Mouse (Mus musculus) regulatory T cell (primary cell): ENCODE measurements at regions not wholly inside any gene's neighbourhood (a gene's known extent, or its start where the extent isn't known, plus 50 kb on each side); places are given as distances from the start of the nearest gene placed in this dataset.
"Not testable (repeated sequence)": the region's sequence is repeated elsewhere in the genome, so short reads cannot be mapped to it uniquely, and the experiment has no call there.

Experiments used
- in situ Hi-C: fragments of 300-600 bp; cut with MboI, MseI; formaldehyde crosslinking; loops from one replicate; pipeline ENCODE4 v1.15.1; 2025; ENCODE audit warnings: high pct_unique_total_duplicates

DNA sequence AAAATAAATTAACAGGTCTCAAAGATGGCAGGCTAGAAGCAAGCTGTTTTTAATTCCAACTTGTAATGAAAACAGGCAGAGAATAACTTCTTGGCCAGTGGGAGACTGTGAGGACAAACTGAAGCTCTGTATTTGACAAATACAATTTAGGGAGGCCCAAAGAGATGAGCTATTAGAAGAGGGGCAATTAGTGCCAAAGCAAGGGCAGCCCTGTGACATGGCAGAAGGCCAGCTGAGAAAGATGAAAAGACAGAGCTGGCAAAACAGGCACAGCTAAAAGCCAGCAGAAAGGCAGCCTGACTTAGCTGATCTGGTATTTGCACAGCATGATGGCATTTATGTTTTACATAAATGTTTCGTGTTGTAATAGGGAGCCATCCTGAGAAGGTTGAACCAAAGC, 175.0 kb upstream of the Ngly1 start:
- in situ Hi-C loops, result no loop called here

DNA sequence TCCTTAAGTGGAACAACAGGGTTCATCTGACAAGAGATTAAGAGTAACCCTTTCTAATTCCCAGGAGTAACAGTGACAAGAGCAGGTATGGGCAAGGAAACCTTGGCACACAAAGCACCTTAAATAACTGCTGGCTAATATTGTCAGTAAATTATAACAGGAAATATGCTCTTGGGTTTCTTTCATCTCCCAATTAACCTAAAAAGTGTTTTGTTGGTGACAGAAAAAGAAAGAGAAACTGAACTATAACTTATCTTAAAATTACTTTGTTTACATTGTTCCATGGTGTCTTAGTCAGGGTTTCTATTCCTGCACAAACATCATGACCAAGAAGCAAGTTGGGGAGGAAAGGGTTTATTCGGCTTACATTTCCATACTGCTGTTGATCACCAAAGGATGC, 170.0 kb upstream of the Ngly1 start:
- in situ Hi-C loops, result no loop called here

DNA sequence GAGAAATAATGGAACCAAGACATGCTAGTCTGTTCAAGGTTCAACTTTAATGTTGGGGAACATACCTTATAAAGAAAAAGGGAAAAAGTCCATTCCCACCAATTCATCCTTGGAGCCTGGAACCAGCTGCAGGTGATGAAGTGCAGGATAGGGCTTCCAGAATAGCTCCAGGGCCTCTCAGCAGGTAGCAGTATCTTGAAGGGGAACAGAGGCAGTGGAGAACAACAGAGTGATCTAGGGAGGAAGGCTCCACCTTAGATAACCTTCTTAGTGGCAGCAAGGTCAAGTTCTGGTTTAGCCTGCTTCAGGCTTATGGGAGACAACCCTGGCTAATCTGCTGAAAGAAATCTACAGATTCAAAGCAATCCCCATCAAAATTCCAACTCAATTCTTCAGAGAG, 161.8 kb upstream of the Ngly1 start:
- in situ Hi-C loops, result not testable (repeated sequence)

DNA sequence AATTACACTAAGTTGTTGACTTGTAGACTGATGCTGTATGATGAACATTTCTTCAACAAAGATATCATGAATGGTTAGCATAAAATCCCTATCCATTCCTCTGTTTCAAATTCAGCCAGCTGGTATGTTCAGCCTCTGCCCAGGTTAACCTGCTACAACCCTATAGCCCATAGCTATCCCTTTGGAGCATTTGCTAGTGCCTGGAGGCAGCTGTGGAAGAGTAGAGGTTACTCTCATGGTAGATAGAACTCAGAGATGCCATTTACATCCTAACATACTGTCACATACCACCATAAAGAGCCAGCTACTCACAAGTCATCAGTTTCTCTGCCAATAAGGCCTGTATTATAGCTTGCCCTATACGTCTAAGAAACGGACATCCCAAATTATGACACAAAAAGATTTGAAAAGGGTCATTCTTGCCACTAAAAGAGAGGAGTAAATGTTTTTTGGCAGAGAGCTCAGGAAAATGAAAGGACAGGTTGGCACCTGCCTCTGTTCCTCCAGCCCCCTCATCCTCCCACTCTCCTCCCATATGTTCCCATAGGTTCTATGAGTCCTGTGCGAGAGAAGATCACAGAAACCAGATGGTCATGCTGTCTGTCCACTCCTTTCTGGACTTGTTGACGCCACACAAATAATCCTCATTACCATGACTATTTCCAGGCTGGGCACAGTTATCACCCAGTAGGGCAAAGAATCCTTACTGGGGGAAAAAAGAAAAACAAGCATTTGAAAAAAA, 156.5 kb upstream of the Ngly1 start:
- in situ Hi-C loops, result no loop called here

DNA sequence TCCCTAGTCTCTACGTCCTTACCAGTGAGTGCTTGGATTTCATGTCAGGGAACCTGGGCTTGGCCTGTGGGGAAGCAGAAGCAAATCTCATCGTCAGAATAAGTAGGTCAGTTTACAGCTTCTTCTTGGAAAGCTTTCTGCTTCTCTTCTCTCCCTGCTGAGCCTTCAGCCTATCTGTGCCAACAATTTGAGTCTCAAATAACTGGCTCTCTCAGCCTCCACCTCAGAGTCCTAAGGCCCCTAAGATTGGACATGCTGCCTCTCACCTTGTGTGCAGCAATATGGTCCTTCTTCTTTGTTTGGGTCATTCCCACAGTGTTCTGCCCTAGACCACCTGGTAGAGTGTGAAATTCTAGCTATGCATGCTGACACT, 156.0 kb upstream of the Ngly1 start:
- in situ Hi-C loops, result no loop called here

DNA sequence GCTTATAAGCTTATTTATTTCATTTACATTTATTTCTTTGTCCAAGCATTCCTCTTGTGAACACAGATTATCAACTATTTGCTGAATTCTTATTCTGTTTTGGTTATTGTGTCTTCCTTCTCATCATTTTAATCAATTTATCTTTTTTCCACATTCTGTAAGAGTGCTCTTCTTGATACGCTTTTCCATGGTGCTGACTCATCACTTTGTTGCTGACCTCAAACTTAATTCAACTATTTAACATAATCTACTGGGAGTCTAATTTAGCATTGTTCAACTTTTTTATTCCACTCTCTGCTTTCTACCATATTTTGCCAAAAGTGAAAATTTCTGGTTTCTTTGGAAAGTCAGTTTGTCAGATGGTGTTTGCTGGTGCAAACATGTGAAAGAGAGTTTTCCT, 139.7 kb upstream of the Ngly1 start:
- in situ Hi-C loops, result no loop called here

DNA sequence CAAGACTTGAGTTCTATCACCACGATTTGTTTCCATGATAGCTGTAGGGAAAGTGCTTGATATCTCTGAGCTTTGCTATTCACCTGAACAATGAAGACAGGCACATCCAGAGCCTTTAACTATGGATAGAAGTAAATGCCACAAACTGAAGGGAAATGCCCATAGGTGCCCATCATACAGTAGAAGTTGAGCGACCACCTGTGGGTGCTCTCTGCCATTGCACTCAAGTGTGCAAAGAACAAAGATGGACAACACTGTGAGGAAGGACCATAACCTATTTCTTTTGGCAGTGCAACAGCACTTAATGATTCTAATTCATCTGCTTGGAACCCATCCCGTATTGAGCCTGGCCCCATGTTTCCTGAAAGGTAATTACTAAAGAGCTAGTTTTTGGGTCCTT, 116.4 kb upstream of the Ngly1 start:
- in situ Hi-C loops, result no loop called here

DNA sequence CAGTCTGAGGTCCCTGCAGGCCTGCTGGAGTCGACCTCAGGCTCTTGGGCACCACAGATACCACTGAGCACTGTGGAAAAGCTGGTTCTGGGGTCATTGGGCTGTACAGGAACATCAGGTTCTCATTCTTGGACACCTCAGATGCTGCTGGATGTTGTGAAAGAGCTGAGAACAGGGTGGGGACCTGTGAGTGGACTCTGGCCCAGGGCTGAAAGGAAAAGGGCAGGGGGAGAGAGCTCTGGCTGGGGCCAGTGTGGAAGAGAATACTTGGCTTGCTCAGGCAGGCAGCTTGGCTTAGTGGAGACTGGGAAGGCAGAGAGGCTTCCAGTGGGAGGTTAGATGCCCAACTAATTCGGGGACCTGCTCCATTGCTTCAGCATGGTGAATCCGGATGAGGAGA, 115.7 kb upstream of the Ngly1 start:
- in situ Hi-C loops, result no loop called here

DNA sequence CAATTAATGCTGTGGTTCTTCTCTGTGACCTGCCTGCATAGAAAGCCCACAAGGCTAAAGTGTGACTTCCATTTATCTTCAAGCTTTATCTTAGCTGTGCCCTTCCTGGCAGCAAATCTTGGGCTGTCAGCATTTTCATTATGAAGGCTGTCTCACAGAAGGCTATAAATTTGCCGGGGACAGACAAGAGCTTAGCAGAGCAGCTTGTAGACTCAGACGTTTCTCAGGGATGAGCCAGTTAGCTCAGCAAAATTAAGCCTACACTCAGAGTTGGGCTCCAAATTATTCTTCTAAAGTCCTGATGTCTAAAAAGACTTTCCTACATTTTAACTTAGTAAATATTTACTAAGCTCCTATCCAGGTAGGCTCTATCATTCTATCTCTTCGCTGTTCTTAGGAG, 112.9 kb upstream of the Ngly1 start:
- in situ Hi-C loops, result no loop called here

DNA sequence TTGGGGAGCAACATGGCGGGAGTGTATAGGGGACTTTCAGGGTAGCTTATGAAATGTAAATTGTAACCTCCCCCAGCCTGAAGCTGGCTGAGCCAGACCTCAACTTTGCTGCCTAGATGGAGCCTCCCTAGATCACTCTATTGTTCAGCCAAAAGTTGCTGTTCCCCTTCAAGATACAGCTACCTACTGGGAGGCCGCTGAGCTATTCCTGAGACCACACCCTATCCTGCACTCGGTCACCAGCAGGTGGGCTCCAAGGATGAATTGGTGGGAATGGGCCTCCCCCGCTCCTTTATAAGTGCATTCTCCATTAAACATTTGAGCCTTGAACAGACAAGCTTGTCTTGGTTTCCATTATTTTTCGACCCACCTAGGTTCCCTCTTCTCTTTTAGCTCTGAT, 104.8 kb upstream of the Ngly1 start:
- in situ Hi-C loops, result no loop called here

DNA sequence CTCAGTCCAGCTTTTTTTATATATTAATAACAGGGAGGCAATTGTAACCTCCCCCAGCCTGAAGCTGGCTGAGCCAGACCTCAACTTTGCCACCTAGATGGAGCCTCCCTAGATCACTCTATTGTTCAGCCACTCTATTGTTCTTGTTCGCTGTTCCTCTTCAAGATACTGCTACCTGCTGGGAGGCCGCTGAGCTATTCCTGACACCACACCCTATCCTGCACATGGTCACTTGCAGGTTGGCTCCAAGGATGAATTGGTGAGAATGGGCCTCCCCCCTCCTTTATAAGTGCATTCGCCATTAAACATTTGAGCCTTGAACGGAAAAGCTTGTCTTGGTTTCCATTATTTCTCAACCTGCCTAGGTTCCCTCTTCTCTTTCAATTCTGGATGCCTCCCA, 102.3 kb upstream of the Ngly1 start:
- in situ Hi-C loops, result no loop called here

DNA sequence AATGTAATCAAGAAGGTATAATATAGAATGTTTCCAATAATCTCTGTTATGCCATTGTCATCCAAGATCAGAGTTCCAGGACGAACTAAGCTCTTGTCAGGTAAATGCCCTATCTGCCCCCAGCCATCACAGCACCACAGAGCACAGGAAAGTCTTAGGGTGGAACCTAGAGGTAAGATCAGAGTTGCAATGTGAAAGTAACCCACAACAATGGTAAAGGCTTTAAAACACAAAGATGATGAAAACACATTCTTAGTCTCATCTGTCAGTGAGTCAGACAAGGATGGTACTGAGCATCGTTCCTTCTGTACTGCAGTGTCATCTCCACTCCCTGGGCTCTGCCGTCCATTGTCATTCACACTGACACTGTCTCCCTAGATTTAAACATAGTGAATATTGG, 97.3 kb upstream of the Ngly1 start:
- in situ Hi-C loops, result no loop called here

DNA sequence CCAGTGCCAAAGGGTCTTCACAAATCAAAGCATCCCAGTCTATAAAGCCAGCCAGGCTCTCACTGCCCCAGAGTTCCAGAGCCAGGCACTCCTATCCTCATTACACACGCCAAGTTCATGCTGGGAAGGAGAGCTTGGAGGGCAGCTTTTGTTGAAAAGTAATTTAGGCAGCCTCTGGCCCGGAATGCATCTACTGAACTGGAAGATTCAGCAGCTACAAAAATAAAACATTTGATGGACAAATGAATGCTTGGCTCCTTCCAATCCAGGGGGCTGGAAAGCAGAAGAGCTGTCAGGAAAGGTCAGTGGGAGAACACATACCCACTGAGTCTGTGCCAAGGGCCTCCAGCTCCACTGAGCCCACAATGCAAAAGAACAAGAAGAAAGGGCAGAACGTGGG, 96.4 kb upstream of the Ngly1 start:
- in situ Hi-C loops, result no loop called here

DNA sequence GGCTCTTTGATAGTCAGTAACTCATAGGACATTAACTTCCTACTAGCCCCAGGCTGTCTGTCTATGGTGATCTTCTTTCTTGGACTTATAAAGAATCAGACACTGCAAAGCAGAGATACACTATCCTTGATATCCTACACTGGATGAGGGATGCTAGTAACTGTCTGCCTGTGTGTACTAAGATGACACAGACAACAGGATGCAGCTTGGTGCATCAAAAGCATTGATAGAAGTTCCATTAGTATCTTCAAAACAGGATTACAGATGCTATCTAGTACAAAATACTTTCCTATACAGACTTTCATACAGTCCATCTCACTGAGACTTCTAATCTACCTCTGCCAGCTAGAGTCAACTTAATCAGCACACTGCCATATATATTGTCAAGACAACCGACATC, 94.0 kb upstream of the Ngly1 start:
- in situ Hi-C loops, result no loop called here

DNA sequence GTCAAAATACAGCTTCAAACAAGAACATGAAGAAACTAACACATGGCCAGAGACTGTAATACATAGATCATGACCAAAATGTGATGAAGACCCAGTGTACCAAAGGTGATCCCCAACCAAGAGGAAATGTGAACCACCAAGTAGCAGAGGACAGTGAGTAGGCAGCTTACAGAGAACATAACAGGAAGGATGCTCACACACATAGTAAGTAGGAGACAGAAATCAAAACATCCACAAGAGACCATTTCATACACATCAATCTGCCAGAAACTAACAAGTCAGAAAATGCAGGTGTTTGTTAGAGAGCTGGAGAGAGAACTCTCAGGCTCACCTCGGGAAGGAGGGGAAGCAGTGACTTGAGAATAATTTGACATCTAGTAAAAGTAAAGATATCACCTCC, 78.9 kb upstream of the Ngly1 start:
- in situ Hi-C loops, result no loop called here

DNA sequence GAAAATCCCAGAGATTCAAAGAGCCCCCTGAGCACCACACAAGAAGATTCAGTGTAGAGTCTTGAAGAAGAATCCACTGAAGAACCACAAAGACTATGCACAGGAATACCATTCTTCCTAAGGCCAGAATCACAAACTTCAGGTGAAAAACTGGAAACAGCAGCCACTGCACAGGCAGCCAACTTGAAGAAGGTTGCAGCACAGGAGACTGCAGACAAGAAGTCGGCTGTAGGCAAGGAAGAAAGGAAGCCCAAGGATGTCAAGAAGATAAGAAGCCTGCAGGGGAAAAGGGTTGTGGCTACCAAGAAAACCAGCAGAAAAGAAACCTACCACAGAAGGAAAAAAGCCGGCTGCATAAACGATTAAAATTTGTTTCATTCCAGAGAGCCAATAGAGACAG, 76.8 kb upstream of the Ngly1 start:
- in situ Hi-C loops, result no loop called here

DNA sequence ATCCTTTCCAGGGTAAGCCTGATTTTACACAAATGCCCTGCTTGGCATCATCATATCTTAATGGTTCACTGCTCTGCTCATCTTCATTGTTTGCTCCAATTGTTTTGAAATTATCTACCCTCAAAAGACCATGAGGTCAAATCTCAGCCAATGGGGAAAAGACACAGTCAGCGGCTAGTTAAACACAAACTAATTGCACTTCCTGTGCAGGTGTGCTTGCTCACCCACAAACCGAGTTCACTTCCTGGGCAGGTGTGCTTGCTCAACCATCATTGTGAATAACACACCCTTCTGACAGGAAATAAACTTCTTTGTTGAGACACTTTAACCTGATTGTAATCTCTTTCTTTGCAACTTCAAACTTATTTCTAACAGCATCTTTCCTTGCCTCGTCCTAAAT, 75.8 kb upstream of the Ngly1 start:
- in situ Hi-C loops, result no loop called here

DNA sequence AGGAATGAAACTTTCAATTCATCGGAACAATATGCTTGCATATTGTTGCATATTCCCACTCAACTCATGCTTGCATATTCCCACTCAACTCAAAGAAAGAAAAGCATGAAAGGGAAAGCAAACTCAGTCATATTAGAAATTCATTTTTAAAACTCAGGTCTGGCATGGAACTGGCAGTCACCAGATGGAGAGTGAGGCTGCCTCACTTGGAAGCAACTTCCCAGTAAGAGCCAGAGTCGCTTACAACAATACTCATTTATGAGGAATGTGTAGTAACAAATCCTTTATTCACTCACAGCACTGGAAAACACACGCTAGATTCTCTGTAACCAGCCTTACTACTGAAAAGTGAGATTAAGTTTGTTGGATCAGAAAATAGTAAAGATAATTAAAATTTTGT, 70.9 kb upstream of the Ngly1 start:
- in situ Hi-C loops, result loop anchor here (25.0 kb wide), 1 partner anchor 816 kb away; no protein-coding TSS in a partner anchor

DNA sequence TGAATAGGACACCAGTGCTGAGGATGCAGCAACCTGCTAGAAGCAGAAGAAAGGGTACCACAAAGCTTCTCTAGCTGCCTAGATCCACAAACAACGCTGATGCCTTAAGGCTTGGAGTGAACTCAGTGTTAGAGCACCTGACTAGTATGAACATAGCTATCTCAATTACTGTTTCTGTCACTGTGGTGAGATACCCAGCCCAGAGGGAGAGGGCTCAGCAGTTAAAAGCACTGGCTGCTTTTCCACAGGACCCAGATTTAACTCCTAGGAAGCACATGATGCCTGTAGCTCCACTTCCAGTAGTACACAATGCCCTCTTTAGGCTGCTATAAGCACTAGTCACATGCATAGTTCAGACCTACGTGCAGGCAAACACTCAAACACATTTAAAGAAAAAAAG, 67.3 kb upstream of the Ngly1 start:
- in situ Hi-C loops, result loop anchor here (25.0 kb wide), 1 partner anchor 820 kb away; no protein-coding TSS in a partner anchor

DNA sequence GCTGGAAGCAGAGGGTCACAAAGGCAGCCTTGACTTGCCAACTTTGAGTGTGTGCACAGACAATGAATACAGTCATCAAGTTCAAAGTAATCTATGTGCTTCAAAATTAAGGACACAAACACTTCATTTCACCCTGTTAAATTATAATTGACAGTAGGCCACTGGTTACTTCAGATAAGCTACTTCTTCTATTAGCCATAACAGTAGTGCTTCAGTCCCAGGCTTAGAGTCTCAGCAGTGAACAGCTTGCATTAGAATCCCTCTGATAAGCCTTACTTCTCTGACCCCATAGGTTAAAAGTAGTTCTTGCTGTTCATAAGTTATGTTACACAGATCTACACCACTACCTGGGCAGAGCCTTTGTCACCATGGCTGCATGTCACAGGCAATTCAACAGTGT, 63.8 kb upstream of the Ngly1 start:
- in situ Hi-C loops, result loop anchor here (25.0 kb wide), 1 partner anchor 823 kb away; no protein-coding TSS in a partner anchor
